Mouse (Mus musculus) megakaryocyte, embryonic 14.5 days (primary cell): Measurements from ENCODE around the gene Plekhd1. TPM values are rescaled to one million over a fixed set of nuclear protein-coding genes. Genes with fewer than 3 reads are reported as not detected.
A peak's percentile ranks its signal among the peaks of the same experiment; 100 is the strongest.

Experiments used
- H3K27me3 ChIP-seq: replicated peaks from 2 replicates; pipeline ENCODE3; 2012; ENCODE audit warnings: inconsistent platforms
- H3K36me3 ChIP-seq: replicated peaks from 2 replicates; pipeline ENCODE3; 2012; ENCODE audit warnings: low read length, inconsistent platforms, mixed read lengths
- H3K4me1 ChIP-seq: 2 replicates; pipeline ENCODE4 v1.6.1; 2012; ENCODE audit warnings: inconsistent platforms
- H3K4me3 ChIP-seq: replicated peaks from 2 replicates; pipeline ENCODE3; 2012; ENCODE audit warnings: moderate library complexity, mild to moderate bottlenecking, inconsistent platforms
- H3K9me3 ChIP-seq: 2 replicates; pipeline ENCODE4 v1.6.1; 2012; ENCODE audit warnings: inconsistent platforms
- FLI1 ChIP-seq: IDR thresholded peaks from 2 replicates; pipeline ENCODE4 v1.6.1; 2012; ENCODE audit warnings: low read length, inconsistent platforms, mixed read lengths
- GATA1 ChIP-seq: IDR thresholded peaks from 3 replicates; pipeline ENCODE4 v1.6.1; 2012; ENCODE audit warnings: mixed read lengths, low read length, inconsistent platforms, borderline replicate concordance
- polyA plus RNA-seq: library from polyadenylated mRNA; stranded (reverse); fragments of >175 nt; gene quantifications from 2 replicates; pipeline ENCODE4 v1.2.3, GENCODE M21; 2012; ENCODE audit warnings: low replicate concordance; ENCODE audit not compliant: insufficient read depth

Plekhd1 gene
- polyA plus RNA-seq, 1 experiment, result not detected

GRCm38 (mm10) chr12:80695004-80695403 lies 2.6 kb downstream of the Plekhd1 start:
- H3K4me3 ChIP-seq, result no peak overlapping the region

GRCm38 (mm10) chr12:80698526-80699143 lies 6.2 kb downstream of the Plekhd1 start:
- H3K4me1 ChIP-seq, result peaks cover 12% of the 10 kb centered on the region
- no peaks in the 10 kb centered on the region for H3K36me3 ChIP-seq
- peaks cover 74% of the 10 kb centered on the region for H3K27me3 ChIP-seq
- no peak overlapping the region for H3K4me3 ChIP-seq
- TF ChIP-seq FLI1 (no peak), GATA1 (no peak)
- H3K9me3 ChIP-seq, result peaks cover 4% of the 10 kb centered on the region; the same call in 1 of the 2 replicates

More at GRCm38 (mm10) chr12:80695004-80695403, 2.6 kb downstream of the Plekhd1 start:
- no peaks in the 10 kb centered on the region for H3K36me3 ChIP-seq
- no peak for TF ChIP-seq GATA1
- TF ChIP-seq FLI1, result no peak
- H3K9me3 ChIP-seq, result peaks cover 13% of the 10 kb centered on the region; the same call in 1 of the 2 replicates
- peaks cover 83% of the 10 kb centered on the region for H3K27me3 ChIP-seq
- H3K4me1 ChIP-seq, result peaks cover 24% of the 10 kb centered on the region

GRCm38 (mm10) chr12:80699144-80699531 lies 6.7 kb downstream of the Plekhd1 start:
- Histone ChIP-seq H3K36me3 (no peaks in the 10 kb centered on the region), H3K9me3 (peaks cover 4% of the 10 kb centered on the region; the same call in 1 of the 2 replicates), H3K27me3 (peaks cover 74% of the 10 kb centered on the region), H3K4me1 (peaks cover 12% of the 10 kb centered on the region), H3K4me3 (no peak overlapping the region)
- no peak for TF ChIP-seq FLI1
- TF ChIP-seq GATA1, result no peak

- no peaks in the 10 kb centered on the region for H3K36me3 ChIP-seq
- H3K9me3 ChIP-seq, result peaks cover 4% of the 10 kb centered on the region; the same call in 1 of the 2 replicates
- TF ChIP-seq FLI1, result no peak
- no peak for TF ChIP-seq GATA1
- no peak overlapping the region for H3K4me3 ChIP-seq
- peaks cover 15% of the 10 kb centered on the region for H3K4me1 ChIP-seq
- peaks cover 73% of the 10 kb centered on the region for H3K27me3 ChIP-seq
These were observed 8.9 kb downstream of the Plekhd1 start for GRCm38 (mm10) chr12:80701332-80701731.

- H3K4me3 ChIP-seq, result no peak overlapping the region
- H3K27me3 ChIP-seq, result peaks cover 82% of the 10 kb centered on the region
- no peaks in the 10 kb centered on the region for H3K9me3 ChIP-seq
- no peaks in the 10 kb centered on the region for H3K36me3 ChIP-seq
- TF ChIP-seq FLI1 (no peak), GATA1 (no peak)
- H3K4me1 ChIP-seq, result peaks cover 15% of the 10 kb centered on the region
These were observed 14.0 kb downstream of the Plekhd1 start for GRCm38 (mm10) chr12:80706208-80706914.

- H3K36me3 ChIP-seq, result no peaks in the 10 kb centered on the region
- peaks cover 15% of the 10 kb centered on the region for H3K4me1 ChIP-seq
- peaks cover 78% of the 10 kb centered on the region for H3K27me3 ChIP-seq
- H3K4me3 ChIP-seq, result no peak overlapping the region
- no peaks in the 10 kb centered on the region; the same call in 1 of the 2 replicates for H3K9me3 ChIP-seq
- TF ChIP-seq GATA1 (no peak), FLI1 (no peak)
These were observed 14.7 kb downstream of the Plekhd1 start for GRCm38 (mm10) chr12:80706915-80707604.

- no peak overlapping the region for H3K4me3 ChIP-seq
- H3K9me3 ChIP-seq, result no peaks in the 10 kb centered on the region; the same call in 1 of the 2 replicates
- TF ChIP-seq FLI1 (no peak), GATA1 (no peak)
- H3K27me3 ChIP-seq, result peaks cover 30% of the 10 kb centered on the region
- no peaks in the 10 kb centered on the region for H3K36me3 ChIP-seq
- H3K4me1 ChIP-seq, result peaks cover 64% of the 10 kb centered on the region
These were observed 23.5 kb downstream of the Plekhd1 start for GRCm38 (mm10) chr12:80715915-80716314.

GRCm38 (mm10) chr12:80719141-80719540 lies 26.8 kb downstream of the Plekhd1 start:
- H3K27me3 ChIP-seq, result peaks cover 19% of the 10 kb centered on the region
- H3K9me3 ChIP-seq, result no peaks in the 10 kb centered on the region
- H3K4me3 ChIP-seq, result peak overlapping the region; percentile 15
- TF ChIP-seq FLI1 (no peak), GATA1 (no peak)
- no peaks in the 10 kb centered on the region for H3K36me3 ChIP-seq
- H3K4me1 ChIP-seq, result peaks cover 79% of the 10 kb centered on the region

GRCm38 (mm10) chr12:80720507-80720906 lies 28.1 kb downstream of the Plekhd1 start:
- no peak for TF ChIP-seq FLI1
- TF ChIP-seq GATA1, result no peak

GRCm38 (mm10) chr12:80721458-80721857 lies 29.1 kb downstream of the Plekhd1 start:
- no peak for TF ChIP-seq FLI1
- TF ChIP-seq GATA1, result no peak
- Histone ChIP-seq H3K4me3 (no peak overlapping the region), H3K4me1 (peaks cover 69% of the 10 kb centered on the region), H3K9me3 (no peaks in the 10 kb centered on the region), H3K36me3 (no peaks in the 10 kb centered on the region), H3K27me3 (peaks cover 18% of the 10 kb centered on the region)

More at GRCm38 (mm10) chr12:80720507-80720906, 28.1 kb downstream of the Plekhd1 start:
- Histone ChIP-seq H3K4me3 (no peak overlapping the region), H3K27me3 (peaks cover 17% of the 10 kb centered on the region), H3K9me3 (no peaks in the 10 kb centered on the region), H3K36me3 (no peaks in the 10 kb centered on the region), H3K4me1 (peaks cover 78% of the 10 kb centered on the region)
